Mouse (Mus musculus) kidney, postnatal 14 days (tissue): ENCODE results near the gene Exoc8.
A peak's percentile ranks its signal among the peaks of the same experiment; 100 is the strongest.

Experiments
- DNase-seq: peaks from one replicate; pipeline ENCODE4 v3.0.0; 2022; ENCODE audit warnings: mixed read lengths

Exoc8 gene

DNA sequence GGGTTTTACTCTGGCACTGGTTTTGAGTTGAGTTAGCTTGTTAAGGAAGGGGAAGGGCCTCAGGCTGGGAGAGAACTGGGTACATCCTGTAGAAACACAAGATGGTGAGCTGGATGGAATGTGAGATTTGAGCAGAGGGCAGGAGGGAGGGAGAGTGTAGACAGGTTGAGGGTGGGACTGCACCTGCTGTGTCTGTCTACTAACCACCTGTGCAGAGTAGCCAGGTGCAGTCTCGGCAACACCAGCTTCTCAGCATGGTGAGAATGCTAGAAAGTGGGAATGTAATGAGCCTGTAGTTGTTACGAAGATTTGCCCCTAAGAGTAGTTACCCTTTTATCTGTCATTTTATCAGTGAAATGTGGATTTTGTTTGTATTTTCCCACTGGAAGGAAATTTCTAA, 8.0 kb upstream of the Exoc8 start:
- DNase-seq, result no peak

DNA sequence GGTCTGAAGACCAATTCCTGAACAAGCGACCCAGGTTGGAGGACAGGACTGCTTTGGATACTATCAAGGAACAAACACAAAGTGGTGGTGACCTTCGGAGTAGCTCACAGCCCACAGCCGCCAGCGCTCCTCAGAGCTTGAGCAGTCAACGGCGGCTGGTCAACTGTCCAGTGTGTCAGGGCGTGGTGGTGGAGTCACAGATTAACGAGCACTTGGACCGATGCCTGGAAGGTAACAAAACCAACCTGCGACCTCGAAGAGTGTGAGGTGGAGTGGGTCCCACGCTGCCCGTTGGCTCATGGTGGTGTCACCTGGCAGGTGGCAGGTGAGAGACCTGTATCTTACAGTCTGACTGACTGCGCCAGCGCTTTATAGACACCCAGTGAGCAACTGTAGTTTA, 5.7 kb upstream of the Exoc8 start:
- peak; percentile 78 for DNase-seq

DNA sequence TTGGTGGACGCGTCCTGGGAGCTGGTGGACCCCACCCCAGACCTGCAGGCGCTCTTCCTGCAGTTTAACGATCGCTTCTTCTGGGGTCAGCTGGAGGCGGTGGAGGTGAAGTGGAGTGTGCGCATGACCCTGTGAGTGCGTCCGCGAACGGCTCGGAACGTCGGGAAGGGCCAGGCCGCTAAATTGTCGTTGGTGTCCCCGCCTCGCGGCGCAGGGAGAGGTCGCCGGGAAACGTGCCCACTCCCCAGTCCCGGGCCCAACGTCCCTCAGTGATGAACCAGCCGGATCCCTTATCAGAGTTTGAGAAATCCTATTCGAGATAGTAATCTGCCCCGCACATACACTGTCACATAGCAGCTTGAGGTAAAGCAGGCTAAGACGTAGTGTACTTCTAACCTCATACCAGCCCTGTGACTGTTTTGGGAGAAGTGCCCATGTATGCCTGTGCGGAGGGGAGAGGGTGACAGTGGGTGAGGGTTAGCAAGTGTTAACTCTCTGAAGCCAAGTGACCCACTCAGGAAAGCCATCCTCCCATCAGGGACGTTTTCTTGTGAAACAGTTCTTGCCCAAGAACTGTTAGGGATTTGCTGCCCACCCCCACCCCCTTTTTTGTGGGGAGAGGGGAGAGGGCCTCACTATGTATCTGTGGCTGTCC, 873 bp upstream of the Exoc8 start:
- no peak for DNase-seq

DNA sequence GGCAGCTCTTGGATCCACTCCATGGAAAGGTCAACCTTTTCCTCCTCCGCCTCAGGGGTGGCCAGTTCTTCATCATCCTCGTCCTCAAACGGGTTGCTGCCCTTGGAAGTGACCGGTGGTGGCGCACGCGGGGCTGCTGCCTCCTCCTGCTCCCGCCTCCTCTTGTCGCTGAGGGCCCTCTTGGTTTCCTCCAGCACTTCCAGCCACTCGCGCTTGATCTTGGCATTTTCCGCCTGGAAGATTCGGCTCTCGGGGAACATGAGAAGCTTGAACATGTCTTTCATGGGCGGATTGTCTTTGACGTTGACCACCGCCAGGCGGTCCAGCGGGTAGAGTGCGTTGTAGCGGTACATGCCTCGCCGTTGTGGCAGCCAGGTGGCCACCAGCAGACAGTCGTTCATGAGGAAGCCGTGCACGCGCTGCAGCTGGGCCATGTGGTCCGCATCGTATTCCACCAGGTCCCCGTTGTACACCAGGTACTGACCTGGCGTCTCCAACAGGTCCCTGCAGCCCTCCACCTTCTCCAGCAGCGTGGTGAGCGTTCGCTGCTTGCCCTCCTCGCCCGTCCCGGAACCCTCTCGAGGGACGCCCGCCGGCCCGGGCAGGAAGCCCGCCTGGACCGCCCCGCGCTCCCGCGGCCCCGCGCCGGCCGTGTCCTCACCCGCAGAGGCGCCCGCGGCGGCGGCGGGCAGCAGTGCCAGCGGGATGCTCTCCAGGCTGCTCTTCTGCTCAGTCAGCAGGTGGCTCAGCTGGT, 696 bp downstream of the Exoc8 start:
- peak; percentile 87 for DNase-seq

DNA sequence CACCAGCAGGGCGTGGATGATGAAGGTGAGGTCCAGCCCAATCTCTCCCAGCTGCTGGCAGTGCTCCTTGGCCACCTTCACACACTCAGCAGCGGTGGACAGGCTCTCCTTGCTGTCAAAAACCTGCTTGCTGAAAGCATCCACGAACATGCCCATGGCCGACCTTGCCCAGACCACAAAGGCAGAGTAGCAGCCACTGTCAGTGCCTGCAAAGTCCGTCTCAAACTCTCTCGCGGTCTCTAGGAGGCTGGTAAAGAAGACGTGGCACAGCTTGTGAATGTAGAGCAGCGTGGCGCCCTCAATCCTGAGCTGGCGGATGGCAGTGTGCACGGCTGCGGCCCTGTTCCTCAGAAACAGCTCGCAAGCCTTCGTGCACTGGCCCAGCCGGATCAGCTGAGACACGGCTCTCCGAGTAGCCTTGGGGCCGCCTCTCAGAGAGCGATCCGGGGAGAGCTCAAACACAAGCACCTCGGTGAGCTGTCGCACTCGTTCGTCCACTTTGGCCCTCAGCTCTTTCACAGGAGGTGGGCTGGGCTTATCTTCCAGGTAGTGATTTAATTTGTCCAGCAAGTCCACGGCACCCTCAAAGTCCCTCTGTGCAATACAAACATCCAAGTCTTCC, 1.4 kb downstream of the Exoc8 start:
- DNase-seq, result no peak

DNA sequence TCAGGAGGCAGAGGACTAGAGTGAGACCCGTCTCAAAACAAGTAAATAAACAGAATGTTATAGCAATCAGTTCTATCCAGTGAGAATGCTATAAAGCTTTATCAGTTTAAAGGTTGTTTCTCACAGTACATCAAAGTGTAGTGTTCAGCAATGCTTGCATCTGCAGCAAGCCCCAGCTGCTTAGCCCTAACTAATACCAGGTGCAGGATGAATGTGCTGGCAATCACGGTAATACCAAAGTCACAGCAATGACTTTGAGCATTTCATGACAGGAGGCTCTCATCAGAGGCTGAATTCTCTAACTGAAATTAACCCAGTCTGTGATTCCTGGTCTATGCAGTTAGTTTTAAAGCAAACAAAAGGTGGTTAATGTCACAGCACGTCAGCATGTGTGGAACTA, 4.9 kb downstream of the Exoc8 start:
- no peak for DNase-seq

DNA sequence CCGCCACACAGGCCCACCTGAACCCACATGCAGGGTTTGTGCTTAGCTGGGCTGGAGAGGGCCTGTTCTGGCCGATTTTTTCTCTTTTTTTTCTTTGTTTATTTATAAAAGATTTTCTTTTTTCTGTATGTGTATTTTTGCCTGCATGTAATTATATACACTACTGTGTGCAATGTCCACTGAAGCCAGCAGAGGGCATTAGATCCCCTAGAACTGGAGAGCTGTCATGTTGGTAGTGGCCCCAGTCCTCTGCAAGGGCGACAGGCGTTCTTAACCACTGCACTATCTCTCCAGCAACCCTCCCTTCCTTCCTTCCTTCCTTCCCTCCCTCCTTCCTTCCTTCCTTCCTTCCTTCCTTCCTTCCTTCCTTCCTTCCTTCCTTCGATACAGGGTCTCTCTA, 9.1 kb downstream of the Exoc8 start:
- no peak for DNase-seq

DNA sequence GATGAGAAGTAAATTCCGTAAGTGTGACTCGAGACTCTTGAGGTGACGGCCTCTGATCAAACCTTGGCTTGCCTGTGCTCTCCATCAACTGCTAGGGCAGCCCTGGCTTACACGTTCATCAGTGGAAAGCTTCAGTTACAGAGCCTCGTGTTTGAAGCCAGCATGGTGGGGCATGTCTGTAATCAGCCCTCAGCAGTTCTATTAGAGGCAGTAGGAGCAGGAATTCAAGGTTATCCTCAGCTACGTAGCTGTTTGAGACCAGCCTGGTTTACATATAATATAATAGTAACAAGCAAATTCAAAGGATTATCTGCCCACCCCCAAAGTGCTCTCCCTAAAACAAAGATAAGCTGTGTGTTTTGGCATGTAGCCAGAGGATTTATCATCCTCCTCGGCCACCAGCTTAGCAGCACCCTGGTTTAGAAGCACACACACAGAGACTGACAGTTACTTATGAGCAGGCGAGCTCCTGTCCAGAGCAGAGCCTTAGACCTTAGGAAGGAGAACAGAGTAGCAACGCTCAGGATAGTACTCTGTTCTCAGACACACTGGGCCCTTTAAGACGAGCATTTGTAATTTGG, 18.5 kb downstream of the Exoc8 start:
- DNase-seq, result no peak

DNA sequence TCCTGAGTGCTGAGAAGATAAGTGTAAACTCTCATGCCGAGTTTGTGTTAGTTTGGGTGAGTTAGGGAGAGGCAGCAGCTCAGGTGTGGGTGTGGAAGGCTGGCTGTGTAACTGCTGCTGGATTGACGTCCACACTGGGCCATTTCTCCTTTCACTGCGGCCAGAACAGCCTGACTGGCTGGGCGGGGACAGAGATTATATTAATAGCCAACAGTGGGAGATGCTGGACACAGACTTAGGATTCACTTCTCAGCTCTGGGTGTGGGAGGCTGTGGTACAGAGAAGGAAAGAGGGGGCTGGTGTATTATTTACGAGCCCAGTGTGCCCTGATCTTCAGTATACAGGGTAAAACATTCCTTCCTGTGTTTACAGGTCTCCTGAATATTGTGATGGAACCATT, 19.4 kb downstream of the Exoc8 start:
- no peak for DNase-seq

DNA sequence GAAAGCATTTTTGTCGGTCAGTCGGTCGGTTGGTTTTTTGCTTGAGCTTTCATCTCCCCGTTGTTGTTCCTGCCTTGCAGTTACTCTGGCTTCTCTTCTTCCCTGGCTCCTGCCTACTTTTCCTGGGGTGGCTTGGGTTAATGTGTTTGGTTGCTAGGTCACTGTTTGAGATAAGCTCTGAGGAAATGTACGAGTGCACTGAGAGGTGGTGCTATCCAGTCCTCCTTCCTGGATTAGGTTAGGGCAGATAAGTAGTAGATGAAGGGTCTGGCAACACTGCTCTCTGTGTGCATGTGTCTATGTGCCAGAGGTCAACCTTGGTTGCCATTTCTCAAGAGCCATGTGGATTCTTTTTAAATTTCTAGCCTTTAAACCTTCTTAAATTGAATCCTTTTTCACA, 24.8 kb downstream of the Exoc8 start:
- DNase-seq, result no peak

DNA sequence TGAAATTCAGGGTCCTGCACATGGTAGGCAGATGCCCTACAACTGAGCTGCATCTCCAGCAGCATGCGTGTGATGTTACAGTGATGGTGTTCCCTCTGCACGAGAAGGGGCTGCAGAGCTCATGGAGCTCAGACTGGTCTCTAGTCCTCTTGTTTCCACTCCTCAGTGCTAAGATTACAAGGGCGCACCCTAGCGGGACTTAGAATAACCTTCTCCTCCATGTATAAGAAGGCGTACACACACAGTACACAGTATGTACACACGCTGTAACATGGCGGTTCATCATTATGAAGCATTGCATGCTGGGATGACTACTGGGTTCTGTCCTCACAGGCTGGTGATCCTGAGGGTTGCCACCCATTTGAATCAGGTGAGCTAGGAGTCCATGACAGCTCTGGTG, 25.4 kb downstream of the Exoc8 start:
- no peak for DNase-seq

DNA sequence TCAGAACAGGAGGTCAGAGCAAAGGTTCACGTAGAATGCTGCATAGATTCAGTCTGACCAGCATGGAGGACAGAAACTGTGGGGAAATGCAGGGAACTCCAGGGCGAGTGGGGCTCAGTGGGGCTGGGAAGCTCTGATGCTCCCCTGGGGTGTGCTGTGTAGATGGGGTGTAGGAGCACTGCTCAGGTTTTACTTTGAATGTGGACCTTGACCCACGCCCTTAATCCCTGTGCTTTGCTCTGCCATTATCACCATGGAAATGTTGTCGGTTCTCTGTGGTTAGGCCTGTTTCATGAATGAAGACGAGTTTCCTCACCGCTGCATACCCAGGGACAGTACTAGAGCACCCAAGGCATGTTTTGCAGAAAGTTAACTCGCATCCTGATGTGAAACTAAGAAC, 26.0 kb downstream of the Exoc8 start:
- no peak for DNase-seq

DNA sequence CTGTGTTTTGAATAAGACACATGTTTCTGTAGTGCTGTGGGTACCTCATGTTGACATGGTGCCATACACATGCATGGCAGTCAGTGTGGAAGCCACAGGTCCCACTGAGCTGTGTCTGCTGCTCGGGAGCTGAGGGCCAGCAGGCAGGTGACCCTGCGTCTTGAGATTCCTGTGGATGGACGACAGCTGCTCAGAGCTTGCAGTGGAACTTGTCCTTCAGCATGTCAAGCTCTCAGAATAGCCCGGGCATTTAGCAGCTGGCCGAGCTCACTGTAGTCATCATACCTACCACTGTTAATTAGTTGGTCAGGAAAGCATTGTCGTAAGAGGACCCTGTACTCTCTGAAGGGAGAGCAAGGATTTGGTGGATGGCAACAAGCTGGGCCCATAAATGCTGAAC, 27.8 kb downstream of the Exoc8 start:
- no peak for DNase-seq

DNA sequence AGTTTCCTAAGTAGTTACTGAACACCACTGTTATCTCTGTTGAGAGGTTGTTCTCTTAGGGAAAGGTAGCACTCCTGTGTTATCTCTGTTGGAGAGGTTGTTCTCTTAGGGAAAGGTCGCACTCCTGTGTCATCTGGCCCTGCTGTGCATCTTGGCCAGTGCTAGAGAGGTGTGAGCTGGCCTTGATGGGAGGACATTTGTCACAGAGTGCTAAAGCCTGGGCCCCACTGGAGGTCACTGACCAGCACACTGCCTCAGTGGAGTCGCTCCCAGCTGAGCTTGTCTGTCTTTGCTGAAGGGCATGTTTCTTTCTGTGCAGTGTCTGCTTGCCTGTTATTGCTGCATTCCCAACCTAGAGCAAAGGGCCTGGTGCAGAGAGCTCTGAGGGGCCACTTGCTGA, 30.4 kb downstream of the Exoc8 start:
- DNase-seq, result no peak

DNA sequence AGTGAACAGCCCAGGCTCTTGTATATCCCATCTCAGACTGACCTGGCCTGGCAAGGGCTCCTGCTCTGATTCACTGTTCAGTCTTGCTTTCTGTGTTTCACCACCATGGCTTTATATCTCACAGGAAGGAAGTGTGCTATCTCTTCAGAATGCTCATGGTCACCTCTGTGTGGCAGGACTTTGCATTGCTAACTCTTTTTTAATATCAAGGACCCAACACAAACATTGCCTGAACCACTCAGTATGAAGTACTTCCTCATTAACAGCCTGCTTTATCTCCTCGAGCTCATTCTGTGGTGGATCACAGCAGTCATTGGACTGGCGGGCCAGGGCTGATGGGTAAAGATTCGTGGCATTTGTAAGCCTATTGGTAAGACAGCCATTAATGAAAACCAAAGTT, 30.8 kb downstream of the Exoc8 start:
- no peak for DNase-seq

DNA sequence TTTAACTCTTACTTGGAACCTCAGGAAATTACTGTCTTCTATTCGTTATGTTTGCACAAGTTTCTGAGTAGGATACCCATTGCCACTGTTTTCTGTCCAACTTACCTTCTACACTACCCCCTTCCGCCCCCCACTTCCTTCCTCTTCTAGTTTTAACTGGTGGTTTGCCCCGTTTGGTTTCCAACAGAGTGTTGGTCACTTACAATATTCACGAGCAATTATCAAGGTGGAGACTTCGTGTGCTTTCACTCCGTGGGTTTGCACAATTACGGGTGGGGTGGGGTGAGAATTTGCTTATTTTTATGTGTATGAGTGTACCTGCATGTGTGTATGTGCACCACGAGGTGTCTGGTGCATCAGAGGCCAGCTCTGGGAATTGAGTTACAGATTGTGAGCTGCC, 33.8 kb downstream of the Exoc8 start:
- no peak for DNase-seq

DNA sequence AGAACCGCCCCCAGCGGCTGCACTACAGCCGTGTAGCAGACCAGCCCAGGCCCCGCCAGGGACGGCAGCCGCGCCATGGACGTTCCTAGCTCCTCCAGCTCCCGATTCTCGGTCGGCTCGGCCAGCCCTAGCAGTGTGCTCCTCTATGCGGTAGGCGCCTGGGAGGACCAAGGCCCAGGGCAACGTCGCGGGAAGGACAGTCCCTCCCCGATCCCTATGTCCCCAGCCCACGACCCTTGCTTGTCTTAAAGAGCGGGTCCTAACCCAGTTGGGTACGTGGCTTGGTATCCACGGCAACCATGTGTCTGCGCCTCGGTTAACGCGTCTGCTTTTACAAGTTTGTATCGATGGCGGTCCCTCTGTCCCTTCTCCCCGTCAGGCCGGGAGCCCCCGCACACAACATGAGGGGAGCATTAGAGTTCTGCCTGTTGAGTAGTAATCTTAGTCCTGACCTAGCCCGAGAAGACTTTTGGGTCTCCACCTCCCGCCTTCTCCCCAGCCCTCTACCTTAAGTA, 34.3 kb downstream of the Exoc8 start:
- DNase-seq, result no peak

DNA sequence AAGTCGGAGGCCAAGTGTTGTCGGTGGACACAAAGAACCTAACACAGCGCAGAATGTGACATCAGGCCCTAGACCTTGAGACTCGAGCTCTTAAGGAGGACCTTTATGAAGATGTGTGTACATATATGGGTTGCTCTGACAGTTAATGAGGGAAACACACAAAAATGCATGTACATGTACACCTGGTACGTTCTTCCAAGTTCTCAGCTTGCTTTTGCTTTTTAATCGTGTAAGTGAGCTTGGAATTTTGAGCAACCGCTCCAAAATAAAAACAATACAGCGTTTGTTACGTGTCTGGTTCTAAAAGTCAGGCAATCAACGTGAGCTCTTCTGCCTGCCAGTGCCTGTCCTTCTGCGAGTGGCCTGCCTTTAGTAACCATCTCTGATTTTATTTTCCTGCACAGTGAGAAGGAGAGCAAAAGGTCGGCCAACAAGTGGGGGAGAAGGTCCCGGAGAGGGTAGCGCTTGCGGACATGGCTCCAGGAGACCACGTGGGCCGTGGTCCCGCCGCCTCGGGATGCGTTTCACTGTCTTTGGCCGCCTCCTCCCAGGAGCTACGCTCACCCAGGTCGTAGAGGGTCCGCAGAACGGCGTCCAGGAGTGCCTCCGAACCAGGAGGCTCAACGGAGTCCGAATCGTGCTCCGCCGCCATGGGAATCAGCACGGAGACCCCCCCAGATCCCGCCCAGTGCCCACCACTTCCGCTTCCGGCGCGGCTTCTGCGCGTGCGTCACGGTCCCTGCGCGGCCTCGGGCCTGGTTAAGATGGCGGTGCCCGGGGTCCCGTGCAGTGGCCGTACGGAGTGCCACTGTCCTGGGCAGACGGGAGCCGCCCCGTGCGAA, 35.0 kb downstream of the Exoc8 start, which contains the start of the genes Gnpat and 2810004N23Rik:
TSS of gene Gnpat (plus strand) at position 713 of the 842 bp plus-strand sequence.
TSS of gene 2810004N23Rik (minus strand) at position 800 of the 842 bp plus-strand sequence.
- peak; percentile 95 for DNase-seq

DNA sequence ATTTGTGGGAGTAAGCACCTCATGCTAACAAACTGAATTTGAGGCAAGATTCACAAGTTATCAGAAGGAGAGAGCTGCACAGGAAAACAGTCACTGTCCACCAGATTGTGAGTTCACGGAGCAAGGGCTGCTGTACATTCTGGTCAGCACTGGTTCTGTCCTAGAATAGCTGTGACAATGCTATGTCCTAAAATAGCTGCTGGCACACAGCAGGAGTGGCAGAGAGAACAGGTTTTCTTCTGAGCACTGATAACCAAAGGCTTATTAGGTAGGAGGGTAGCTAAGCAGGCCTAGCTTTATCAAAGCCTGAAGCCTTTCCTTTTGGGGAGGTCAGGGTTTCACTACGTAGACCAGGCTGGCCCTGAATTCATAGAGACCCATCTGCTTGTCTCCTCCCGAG, 37.3 kb downstream of the Exoc8 start:
- no peak for DNase-seq

DNA sequence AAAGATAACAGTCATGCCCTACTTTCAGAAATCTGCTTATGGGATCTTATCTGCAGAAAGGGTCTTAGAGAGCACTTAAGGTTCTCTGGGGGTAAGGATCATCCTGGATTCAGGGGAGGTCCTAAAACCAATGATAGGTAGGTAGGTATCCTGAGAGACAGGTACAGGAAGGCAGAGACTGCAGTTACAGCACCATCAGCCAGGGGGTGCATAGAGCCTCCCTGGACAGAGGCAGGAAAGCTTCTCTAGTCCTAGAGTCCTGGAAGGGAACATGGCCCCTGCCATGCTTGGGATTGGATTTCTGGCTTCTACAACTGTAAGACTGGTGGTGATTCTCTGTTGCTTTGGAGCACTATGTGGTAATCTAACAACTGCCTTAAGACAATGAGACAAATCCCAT, 38.0 kb downstream of the Exoc8 start:
- DNase-seq, result no peak

DNA sequence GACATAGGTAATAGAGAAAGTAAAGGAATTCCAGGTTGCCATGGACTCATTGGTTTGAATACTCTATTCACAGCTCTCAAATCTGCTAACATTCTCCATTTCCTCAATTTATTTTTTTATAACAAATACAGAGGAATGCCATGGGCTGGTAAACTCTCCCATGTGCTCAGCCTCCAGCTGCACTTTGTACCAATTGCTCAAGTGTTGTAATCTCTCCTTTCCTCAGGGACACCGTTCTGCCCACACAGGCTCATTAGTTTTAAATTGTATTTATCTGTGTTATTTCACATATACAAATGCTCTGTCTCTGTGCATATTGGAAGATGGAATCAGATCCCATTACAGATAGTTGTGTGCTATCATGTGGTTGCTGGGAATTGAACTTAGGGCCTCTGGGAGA, 44.0 kb downstream of the Exoc8 start:
- DNase-seq, result no peak

DNA sequence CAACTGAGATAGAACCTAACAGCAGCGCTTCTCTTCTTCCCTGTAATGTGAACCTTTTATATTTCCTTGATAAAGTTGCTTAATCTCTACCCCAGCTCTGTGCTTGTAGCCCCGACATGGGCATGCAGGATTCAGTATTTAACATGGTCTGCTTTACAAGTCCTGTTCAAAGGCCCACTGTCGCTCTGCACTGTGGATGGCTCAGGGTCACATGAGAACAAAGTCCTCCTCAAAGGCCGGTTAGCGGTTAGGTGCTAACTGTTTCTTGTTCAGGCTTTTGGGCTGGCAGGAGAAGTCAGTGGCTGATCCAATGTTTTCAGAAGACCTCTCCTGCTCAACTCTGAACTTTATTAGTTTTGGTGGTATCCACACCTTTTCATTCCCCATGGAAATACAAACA, 51.9 kb downstream of the Exoc8 start:
- no peak for DNase-seq

DNA sequence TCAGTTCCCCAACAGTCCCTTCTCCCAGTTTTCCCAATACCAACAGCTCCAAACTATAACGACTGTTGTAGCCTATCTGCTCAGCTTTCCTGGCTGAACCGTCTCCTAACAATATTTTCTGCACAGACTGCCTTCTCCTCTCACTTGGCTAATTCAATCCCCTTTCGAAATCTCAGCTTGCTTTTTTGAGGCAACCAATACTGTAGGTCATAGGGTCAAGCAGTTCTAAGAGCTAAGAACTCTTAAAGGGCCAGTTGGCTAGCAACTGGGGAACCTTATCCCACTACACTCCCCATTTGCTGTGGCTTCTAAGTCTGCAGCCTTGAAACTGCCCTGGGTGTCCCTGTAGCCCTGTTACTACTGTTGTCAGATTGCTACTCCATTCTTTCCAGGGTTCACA, 52.4 kb downstream of the Exoc8 start:
- DNase-seq, result no peak
